Mouse (Mus musculus) hindbrain, embryonic 12.5 days (tissue): ENCODE data around the gene Bms1. TPM values are rescaled to one million over a fixed set of nuclear protein-coding genes. Genes with fewer than 3 reads are reported as not detected.

Experiments
- ATAC-seq: fragments of 200-750 bp; cut with Nextera tagmentation; 2 replicates; pipeline ENCODE4 v1.8.0; 2017; ENCODE audit warnings: moderate TSS enrichment; ENCODE audit not compliant: low FRiP score
- H3K27ac ChIP-seq: fragments of 300-500 bp; sonication (generic); 2 replicates; pipeline ENCODE4 v1.5.1; 2016; ENCODE audit warnings: mild to moderate bottlenecking
- H3K27me3 ChIP-seq: fragments of 300-500 bp; sonication (generic); 2 replicates; pipeline ENCODE4 v1.6.1; 2016; ENCODE audit warnings: mild to moderate bottlenecking
- H3K36me3 ChIP-seq: fragments of 300-500 bp; sonication (generic); 2 replicates; pipeline ENCODE4 v1.6.1; 2016; ENCODE audit warnings: mild to moderate bottlenecking
- H3K4me1 ChIP-seq: fragments of 300-500 bp; sonication (generic); 2 replicates; pipeline ENCODE4 v1.6.1; 2016
- H3K4me2 ChIP-seq: fragments of 300-500 bp; sonication (generic); replicated peaks from 2 replicates; pipeline ENCODE4 v1.6.1; 2016; ENCODE audit warnings: mild to moderate bottlenecking
- H3K4me3 ChIP-seq: fragments of 300-500 bp; sonication (generic); 2 replicates; pipeline ENCODE4 v1.5.1; 2016; ENCODE audit warnings: mild to moderate bottlenecking
- H3K9ac ChIP-seq: fragments of 300-500 bp; sonication (generic); 2 replicates; pipeline ENCODE4 v1.6.1; 2016; ENCODE audit warnings: mild to moderate bottlenecking, moderate library complexity
- H3K9me3 ChIP-seq: fragments of 300-500 bp; sonication (generic); replicated peaks from 2 replicates; pipeline ENCODE4 v1.6.1; 2016; ENCODE audit warnings: mild to moderate bottlenecking
- WGBS: fragments of 180-500 bp; shearing (Covaris S2); methylation state at CpG from one replicate; pipeline ENCODE4 v1.1.7; 2016; 5-methylcytosine and 5-hydroxymethylcytosine counted together
- microRNA-seq: library from miRNA; unstranded; fragments of <30 nt; microRNA quantifications from one replicate; pipeline ENCODE4, GENCODE M21; 2017
- polyA plus RNA-seq: library from polyadenylated mRNA; unstranded; fragments of >200 nt; fragmentation: Nextera tagmentation; extraction: Ambion mirVana; gene quantifications from 2 replicates; pipeline ENCODE4 v1.2.1, GENCODE M21; 2016

Bms1 gene
- polyA plus RNA-seq, 1 experiment from 2014 or later, result 41.8 TPM

- Histone ChIP-seq H3K36me3 (no peaks in the 10 kb centered on the region), H3K9me3 (no peaks in the 10 kb centered on the region), H3K4me1 (no peaks in the 10 kb centered on the region), H3K9ac (no peak overlapping the region), H3K4me3 (no peak overlapping the region), H3K27ac (no peak overlapping the region), H3K4me2 (no peak overlapping the region), H3K27me3 (no peaks in the 10 kb centered on the region)
- WGBS, result 78% methylated on average over 3 of the region's 3 CpGs
- no peak for ATAC-seq
Measured at GRCm38 (mm10) chr6:118348186-118348585, 71.1 kb downstream of the Bms1 start.

- Histone ChIP-seq H3K4me3 (no peak overlapping the region), H3K27me3 (no peaks in the 10 kb centered on the region), H3K9ac (no peak overlapping the region), H3K4me1 (no peaks in the 10 kb centered on the region), H3K27ac (no peak overlapping the region), H3K4me2 (no peak overlapping the region), H3K36me3 (no peaks in the 10 kb centered on the region), H3K9me3 (no peaks in the 10 kb centered on the region)
- no peak for ATAC-seq
- WGBS, result 84% methylated on average over 8 of the region's 8 CpGs
Measured at GRCm38 (mm10) chr6:118347291-118347690, 72.0 kb downstream of the Bms1 start.

DNA sequence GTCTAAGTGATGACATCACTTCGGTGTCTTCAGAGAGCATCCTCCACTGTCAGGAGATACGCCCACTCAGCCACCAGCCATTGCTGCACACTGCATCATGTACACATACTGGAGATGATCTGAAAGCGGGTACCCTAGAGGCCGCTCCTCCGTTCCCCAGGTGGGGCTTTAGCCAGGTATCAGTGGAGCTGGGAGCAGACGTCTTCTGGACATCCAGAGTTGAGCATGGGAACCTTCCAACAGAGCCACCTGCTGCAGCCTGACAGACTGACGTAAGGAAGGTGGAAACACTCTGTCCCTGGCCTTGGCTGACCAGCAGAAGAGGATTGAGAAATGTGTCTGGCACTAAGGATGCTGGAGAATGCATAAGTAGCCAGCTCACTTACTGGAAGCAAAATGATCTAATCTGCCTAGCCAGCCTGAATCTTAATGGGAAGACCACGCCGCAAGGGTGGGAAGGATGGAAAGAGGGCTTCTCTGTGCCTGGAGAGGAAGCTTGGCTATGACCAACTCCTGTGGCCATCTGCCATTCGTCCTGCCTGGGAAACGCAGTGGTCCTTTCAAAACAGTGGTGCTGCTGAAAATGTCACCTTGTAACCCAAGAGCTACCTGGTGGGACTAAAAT lies 77.3 kb downstream of the Bms1 start:
- no peaks in the 10 kb centered on the region for H3K4me1 ChIP-seq
- no peaks in the 10 kb centered on the region for H3K27me3 ChIP-seq
- WGBS, result 86% methylated on average over 11 of the region's 11 CpGs
- H3K9me3 ChIP-seq, result no peaks in the 10 kb centered on the region
- ATAC-seq, result no peak
- no peak overlapping the region for H3K9ac ChIP-seq
- H3K36me3 ChIP-seq, result no peaks in the 10 kb centered on the region
- H3K27ac ChIP-seq, result no peak overlapping the region
- no peak overlapping the region for H3K4me2 ChIP-seq
- no peak overlapping the region for H3K4me3 ChIP-seq

GRCm38 (mm10) chr6:118337660-118338059 lies 81.6 kb downstream of the Bms1 start:
- Histone ChIP-seq H3K27ac (no peak overlapping the region), H3K9me3 (no peaks in the 10 kb centered on the region), H3K36me3 (no peaks in the 10 kb centered on the region), H3K4me3 (no peak overlapping the region), H3K9ac (no peak overlapping the region), H3K27me3 (no peaks in the 10 kb centered on the region), H3K4me2 (no peak overlapping the region), H3K4me1 (no peaks in the 10 kb centered on the region)
- no peak for ATAC-seq
- 87% methylated on average over 5 of the region's 5 CpGs for WGBS

DNA sequence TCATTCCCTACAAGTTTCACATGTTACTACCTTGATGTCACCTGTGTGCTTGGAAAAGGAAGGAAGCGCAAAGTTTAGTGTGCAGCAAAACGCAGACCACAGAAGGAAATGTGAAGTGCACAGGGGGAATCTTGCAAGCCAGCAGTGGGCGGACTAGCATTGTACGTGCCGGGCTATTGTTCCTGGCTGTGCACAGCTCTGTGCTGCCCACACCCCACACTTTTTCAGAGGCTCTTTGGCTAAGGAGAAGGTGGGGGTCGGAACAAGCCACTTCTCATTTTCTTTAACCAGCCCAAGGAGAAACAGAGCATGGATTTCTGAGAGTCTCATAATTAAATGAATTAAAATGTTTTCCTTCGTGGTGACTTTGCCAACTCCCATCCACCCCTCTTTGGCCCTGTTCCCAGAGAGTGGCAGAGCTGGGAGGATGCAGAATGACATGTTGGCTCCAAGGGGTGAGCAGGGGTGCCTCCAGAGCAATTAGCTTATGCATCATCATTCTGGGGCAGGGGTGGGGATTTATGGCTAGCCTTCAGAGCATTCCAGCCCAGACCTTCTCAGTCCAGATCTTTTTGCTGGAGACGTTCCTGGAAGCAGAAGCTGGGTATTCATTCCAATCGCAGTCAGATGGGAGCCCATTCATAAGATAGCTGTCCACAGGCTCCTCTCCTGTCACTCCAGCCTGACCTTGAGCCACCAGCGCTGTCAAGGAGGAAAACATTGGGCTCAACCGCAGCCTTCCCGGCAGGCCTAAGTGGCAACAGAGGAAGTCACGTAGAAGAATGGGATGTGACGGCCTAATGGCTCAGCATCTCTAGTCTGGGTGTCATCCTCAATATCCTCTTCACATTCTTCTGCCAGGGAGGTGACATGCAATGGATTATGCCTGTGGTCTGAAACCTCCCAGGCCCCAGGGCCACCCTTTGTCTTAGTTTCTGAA lies 82.5 kb downstream of the Bms1 start:
- no peaks in the 10 kb centered on the region for H3K27me3 ChIP-seq
- no peak overlapping the region for H3K27ac ChIP-seq
- H3K4me3 ChIP-seq, result no peak overlapping the region
- no peaks in the 10 kb centered on the region for H3K9me3 ChIP-seq
- H3K4me1 ChIP-seq, result no peaks in the 10 kb centered on the region
- no peak for ATAC-seq
- H3K9ac ChIP-seq, result no peak overlapping the region
- 65% methylated on average over 14 of the region's 14 CpGs for WGBS
- H3K36me3 ChIP-seq, result no peaks in the 10 kb centered on the region
- H3K4me2 ChIP-seq, result no peak overlapping the region

DNA sequence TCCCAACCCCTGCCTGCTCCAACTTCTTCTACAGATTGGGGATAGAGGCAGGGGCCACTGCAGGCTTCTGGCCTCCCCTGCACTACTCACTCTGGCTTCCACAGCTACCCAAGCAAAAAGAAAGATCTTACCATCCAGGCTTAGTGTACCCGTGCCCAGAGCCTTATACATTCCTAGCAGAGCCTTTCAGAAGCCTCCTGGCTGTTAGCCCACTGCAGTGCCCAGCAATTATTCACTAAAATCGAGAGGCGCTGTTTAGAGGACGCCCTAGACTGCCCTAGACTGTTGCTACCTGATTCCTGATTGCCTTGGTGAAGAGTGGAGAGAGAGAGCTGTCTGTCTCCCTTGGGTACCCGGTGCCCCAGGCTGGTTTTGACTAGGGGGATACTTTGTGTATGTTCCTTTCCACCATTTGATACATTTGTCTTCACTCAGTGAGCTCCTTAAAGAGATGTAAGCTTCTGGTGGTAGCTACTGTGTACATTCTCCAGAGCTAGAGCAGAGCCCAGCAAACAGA lies 83.3 kb downstream of the Bms1 start:
- H3K4me1 ChIP-seq, result no peaks in the 10 kb centered on the region
- H3K27me3 ChIP-seq, result no peaks in the 10 kb centered on the region
- H3K9me3 ChIP-seq, result no peaks in the 10 kb centered on the region
- no peak for ATAC-seq
- 78% methylated on average over 5 of the region's 5 CpGs for WGBS
- no peak overlapping the region for H3K4me2 ChIP-seq
- H3K36me3 ChIP-seq, result no peaks in the 10 kb centered on the region
- H3K9ac ChIP-seq, result no peak overlapping the region
- H3K4me3 ChIP-seq, result no peak overlapping the region
- no peak overlapping the region for H3K27ac ChIP-seq

GRCm38 (mm10) chr6:118333861-118334260 lies 85.4 kb downstream of the Bms1 start:
- Histone ChIP-seq H3K4me1 (no peaks in the 10 kb centered on the region), H3K4me3 (no peak overlapping the region), H3K9ac (no peak overlapping the region), H3K36me3 (no peaks in the 10 kb centered on the region), H3K9me3 (no peaks in the 10 kb centered on the region), H3K27ac (no peak overlapping the region), H3K4me2 (no peak overlapping the region), H3K27me3 (no peaks in the 10 kb centered on the region)
- ATAC-seq, result no peak
- WGBS, result 88% methylated on average over 9 of the region's 9 CpGs

Small RNA genes lying within 50 kb of the gene (microRNA-seq; reads per million reads assigned to microRNA genes)
- not detected for gene Gm25953

Other genes starting within 250 kb of the Bms1 start
- 6.5 and 6.6 TPM in 2 replicates for gene Ret, start 221.8 kb downstream of the Bms1 start, polyA plus RNA-seq
- gene Zfp248, start 36.1 kb upstream of the Bms1 start, polyA plus RNA-seq, result 15.5 and 16.7 TPM in 2 replicates
- 12.8 and 17.0 TPM in 2 replicates for gene Zfp9, start 59.8 kb upstream of the Bms1 start, polyA plus RNA-seq
- gene Ankrd26, start 142.8 kb upstream of the Bms1 start, polyA plus RNA-seq, result 17.3 and 18.4 TPM in 2 replicates